Mouse (Mus musculus) adrenal gland, adult 2 months (tissue): ENCODE results near the gene Kcna6. TPM values are rescaled to one million over a fixed set of nuclear protein-coding genes. Genes with fewer than 3 reads are reported as not detected.

ENCODE experiments used
- DNase-seq: peaks from one replicate; pipeline ENCODE4 v3.0.0; 2021
- long read RNA-seq: library from polyadenylated mRNA; stranded (forward); transcript quantifications from one replicate; pipeline ENCODE4 v2.0.0, GENCODE M21; 2021
- polyA plus RNA-seq: library from polyadenylated mRNA; depleted of rRNA; stranded (reverse); fragments of >200 nt; gene quantifications from 2 replicates; pipeline ENCODE4 v1.2.3, GENCODE M21; 2012; rRNA removed
- total RNA-seq, 2 experiments: library from RNA; stranded (reverse); gene quantifications; 2 replicates each; pipeline ENCODE4 v1.2.3; 2021

Kcna6 gene
- 1 to 10 TPM in 1 of 2 experiments, under 1 TPM in 1; 0.81 to 1.1 TPM for total RNA-seq
- 0.47 and 0.66 TPM in 2 replicates for polyA plus RNA-seq
- long read RNA-seq: 0 reads

GRCm38 (mm10) chr6:126740211-126741142 lies at the start of gene Kcna6:
Gene Kcna6, minus strand, starts transcription at chr6:126740674.
- DNase-seq: no peak

GRCm38 (mm10) chr6:126788863-126789262 lies 48.4 kb upstream of the Kcna6 start:
- DNase-seq: no peak

GRCm38 (mm10) chr6:126784206-126784605 lies 43.7 kb upstream of the Kcna6 start:
- DNase-seq: no peak

GRCm38 (mm10) chr6:126783651-126784066 lies 43.2 kb upstream of the Kcna6 start:
- DNase-seq: no peak

GRCm38 (mm10) chr6:126783056-126783455 lies 42.6 kb upstream of the Kcna6 start:
- DNase-seq: no peak

GRCm38 (mm10) chr6:126777889-126778288 lies 37.4 kb upstream of the Kcna6 start:
- DNase-seq: no peak

GRCm38 (mm10) chr6:126773873-126774272 lies 33.4 kb upstream of the Kcna6 start:
- no peak for DNase-seq

GRCm38 (mm10) chr6:126772326-126772725 lies 31.9 kb upstream of the Kcna6 start:
- DNase-seq: peak; percentile 6

GRCm38 (mm10) chr6:126770146-126770731 lies 29.8 kb upstream of the Kcna6 start:
- DNase-seq: no peak

- no peak for DNase-seq
These were observed 28.6 kb upstream of the Kcna6 start for GRCm38 (mm10) chr6:126768957-126769665.

GRCm38 (mm10) chr6:126767610-126768532 lies 27.4 kb upstream of the Kcna6 start:
- DNase-seq: no peak

- no peak for DNase-seq
These were observed 26.1 kb upstream of the Kcna6 start for GRCm38 (mm10) chr6:126766552-126766951.

- no peak for DNase-seq
These were observed 24.2 kb upstream of the Kcna6 start for GRCm38 (mm10) chr6:126764563-126765091.

- DNase-seq: no peak
These were observed 20.9 kb upstream of the Kcna6 start for GRCm38 (mm10) chr6:126761362-126761761.

- DNase-seq: no peak
These were observed 15.4 kb upstream of the Kcna6 start for GRCm38 (mm10) chr6:126755729-126756411.

GRCm38 (mm10) chr6:126752520-126752919 lies 12.0 kb upstream of the Kcna6 start:
- no peak for DNase-seq

GRCm38 (mm10) chr6:126745888-126746287 lies 5.4 kb upstream of the Kcna6 start:
- no peak for DNase-seq

GRCm38 (mm10) chr6:126742610-126743009 lies 2.1 kb upstream of the Kcna6 start:
- no peak for DNase-seq

- peak; percentile 3 for DNase-seq
These were observed 906 bp downstream of the Kcna6 start for GRCm38 (mm10) chr6:126739326-126740210.
